Mouse (Mus musculus) inflammation-experienced regulatory T-cells, adult 6 months (primary cell): ENCODE results near the gene Mmp9. TPM values are rescaled to one million over a fixed set of nuclear protein-coding genes. Genes with fewer than 3 reads are reported as not detected.

Source experiments
- ATAC-seq: one replicate; pipeline ENCODE4 v1.8.0; 2017
- polyA plus RNA-seq, 3 experiments: library from polyadenylated mRNA; unstranded; fragments of 100-300 nt; shearing (Covaris generic); gene quantifications; one replicate each; pipeline ENCODE4 v1.2.1; 2017

Gene Mmp9
- polyA plus RNA-seq, 3 experiments from 2014 or later, result 1.3 to 2.6 (median 2.6) TPM

DNA sequence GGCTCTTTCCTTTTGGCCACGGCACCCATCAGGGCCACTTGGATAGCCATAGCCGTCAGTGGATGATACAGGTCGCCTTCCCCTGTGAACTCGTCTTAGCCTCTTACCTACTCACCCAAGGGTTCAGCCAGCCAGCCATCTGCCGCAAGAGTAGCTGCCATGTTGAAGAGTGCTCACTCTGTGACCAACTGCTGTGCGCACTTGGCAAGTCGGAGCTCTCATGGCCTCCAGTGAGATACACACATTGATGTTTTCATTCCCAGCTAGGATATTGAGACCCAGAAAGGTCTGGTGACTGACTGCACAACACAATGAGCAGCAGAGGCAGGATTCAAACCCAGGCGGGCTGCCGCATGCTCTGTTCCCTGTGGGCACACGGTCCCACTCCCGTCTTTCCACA lies 53.6 kb downstream of the Mmp9 start:
- ATAC-seq, result no peak

DNA sequence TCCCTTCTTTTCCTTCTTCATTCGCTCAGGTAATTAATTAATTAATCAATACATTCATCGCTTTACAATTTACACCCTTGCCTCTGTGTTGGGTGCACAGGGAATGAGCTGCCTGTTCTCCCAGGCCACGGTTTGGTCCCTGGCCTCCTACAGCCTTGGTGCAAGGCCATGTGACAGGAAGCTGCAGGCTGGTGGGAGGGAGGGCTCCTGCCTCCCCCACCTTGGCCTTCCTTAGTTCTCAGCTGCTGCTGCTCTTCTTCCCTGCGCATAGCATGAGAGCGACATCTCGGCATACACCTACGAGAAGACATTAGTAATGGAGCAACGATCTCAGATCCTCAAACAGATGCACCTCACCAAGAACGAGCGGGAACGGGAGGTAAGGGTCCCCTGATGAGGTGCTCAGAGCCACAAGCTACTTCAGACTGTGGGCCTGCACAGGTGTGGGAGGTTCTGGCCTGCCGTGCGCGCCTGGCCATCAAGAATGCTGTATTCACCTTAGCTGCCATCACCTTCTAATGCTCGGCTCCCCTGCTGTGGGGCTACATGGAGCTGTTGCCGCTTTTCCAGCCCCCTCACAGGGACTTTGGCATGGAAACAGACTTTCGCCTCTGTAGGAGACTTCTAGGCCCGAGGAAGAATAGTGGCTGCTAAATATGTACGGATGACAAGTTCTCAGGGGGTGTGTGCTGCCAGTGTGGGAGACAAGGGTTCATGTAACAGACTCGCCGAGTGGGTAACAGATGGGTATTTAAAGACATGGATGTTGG lies 54.3 kb downstream of the Mmp9 start:
- ATAC-seq, result no peak

DNA sequence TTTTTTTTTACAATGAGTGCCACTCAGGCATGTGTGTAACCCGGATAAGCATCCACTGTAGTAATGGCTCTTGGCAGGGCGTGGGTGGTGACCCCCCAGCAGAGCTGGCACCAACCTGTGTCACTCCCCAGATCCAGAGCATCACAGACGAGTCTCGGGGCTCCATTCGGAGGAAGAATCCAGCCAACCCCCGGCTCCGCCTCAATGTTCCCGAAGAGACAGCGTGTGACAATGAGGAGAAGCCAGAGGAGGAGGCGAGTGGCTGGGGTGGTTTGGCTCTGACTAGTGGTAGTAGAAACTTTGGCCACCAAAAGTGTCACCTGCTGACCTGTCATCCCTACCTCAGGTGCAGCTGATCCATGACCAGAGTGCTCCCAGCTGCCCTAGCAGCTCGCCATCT lies 55.4 kb downstream of the Mmp9 start:
- no peak for ATAC-seq

DNA sequence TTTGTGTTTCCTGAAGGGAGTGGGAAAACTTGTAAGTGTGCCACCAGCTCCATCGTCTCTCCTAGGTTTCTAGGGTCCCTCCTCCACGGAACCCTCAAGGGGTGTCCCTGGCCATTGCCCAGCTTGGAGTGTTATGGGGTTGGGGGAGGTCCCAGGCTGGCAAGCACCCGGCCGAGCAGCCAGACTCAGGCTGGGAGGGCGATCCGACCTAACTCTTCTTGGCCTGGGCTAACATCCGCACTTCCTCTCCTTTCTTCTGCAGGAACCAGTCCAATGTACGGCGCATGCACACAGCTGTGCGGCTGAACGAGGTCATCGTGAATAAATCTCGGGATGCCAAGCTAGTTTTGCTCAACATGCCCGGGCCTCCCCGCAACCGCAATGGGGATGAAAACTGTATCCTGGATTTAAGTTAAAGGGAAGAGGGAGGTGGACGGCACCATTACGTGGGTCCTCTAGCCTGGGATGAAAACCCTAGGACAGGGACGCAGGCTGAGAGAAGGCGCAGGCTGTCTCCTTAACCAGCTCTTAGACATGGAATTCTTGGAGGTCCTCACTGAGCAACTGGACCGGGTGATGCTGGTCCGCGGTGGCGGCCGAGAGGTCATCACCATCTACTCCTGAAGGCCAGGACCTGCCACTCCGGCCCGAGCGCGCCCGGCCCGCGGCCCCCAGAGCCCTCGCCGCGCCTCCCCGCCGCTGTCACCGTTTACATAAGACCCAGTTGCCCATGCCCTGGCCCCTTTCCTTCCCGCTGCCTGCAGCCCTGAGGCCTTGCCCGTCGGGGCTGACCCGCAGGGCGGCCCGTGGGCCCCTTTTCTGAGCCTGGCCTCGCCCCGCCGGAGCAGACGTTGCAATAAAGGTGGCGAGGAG lies 56.5 kb downstream of the Mmp9 start:
- ATAC-seq, result no peak

DNA sequence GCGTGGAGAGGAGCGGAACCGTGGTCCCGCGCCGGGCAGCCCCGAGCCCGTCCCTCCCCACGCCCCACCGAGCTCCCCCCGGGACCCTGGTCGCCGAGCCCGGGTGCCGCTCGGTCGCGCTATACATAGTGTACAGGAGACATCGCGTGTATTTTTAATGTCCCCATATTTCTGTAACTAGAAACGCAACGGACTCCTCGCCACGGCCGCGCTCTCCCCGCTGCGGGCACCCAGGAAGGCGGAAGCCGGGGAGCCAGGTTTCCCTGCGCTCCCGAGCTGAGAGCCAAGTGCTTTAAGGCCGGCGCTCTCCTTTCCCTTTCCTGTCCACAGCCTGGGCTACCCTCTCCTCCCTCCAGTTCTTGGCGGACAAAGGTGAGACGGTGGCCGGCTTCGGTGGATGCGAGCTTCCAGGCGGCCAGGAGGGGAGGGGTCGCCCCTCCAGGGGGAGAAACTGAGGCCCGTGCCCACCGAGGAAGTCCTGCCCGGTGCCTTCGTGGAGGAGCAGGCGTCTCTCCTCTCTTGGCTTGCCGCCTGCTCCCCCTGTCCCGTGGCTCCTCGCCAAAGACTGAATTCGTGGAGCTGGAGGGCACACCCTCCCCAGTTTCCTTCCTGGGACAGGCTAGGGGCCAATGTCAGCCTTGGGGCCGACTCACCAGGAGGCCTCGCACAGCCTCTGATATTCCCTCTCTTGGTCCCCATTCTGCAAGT lies 57.3 kb downstream of the Mmp9 start:
- ATAC-seq, result no peak

DNA sequence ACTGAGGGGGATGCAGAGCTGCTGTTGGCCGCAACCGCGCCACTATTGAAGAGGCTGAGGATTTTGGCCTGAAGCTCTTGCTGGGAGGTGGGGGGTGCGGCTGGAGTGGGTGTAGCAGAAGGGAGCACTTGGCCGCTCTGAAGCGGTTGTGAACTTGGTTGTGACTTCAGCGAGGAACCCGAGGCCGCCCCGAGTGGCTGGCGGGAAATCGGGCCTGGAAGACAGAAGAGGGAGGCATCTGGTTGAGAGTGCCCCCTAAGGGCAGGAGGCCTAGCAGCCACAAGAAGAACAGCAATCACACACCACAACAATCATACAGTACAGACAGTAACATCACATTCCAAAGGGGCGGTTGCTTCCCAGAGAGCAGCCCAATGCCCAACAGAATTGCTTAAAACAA lies 61.4 kb downstream of the Mmp9 start:
- no peak for ATAC-seq

DNA sequence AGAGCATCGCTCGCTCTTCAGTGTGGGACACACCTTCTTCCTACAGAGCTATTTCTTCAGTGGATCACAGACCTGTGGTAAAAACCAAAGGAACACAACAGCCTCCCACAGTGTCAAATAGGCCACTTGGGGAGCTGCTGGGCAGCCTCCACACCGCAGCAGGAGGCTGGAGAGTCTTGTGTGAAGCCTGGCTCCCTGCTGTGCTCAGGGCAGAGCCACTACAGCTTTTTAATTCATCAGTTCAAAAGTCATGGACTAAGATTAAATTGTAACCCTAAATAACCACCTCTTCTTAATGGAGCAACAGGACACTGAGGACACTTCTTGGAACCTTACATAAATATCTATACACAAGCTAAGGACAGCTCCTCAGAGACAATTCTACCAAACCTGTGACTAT lies 62.5 kb downstream of the Mmp9 start:
- ATAC-seq, result no peak

DNA sequence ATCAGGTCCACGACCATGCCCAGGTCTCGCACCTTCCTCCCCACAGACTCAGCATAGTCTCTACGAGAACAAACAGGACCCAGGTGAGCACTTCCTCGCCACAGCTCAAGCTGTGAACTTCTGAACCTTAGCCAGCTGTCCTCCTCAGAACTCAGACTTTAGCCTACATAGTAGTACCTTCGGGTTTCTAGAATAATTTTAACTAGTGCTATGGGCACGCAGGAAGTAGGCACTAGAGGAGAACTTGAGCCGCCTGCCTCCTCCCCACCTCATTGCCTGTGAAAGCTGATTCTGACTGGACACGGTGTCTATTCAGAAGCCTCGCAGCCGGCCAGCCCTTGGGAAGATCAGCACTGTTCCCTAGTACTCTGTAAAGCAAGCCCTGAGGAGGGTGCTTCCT lies 63.7 kb downstream of the Mmp9 start:
- ATAC-seq, result no peak

Other genes with a start within 250 kb of the Mmp9 start
- not detected for gene Spint4, start 242.3 kb upstream of the Mmp9 start, polyA plus RNA-seq
- gene Spint5, start 225.5 kb upstream of the Mmp9 start, polyA plus RNA-seq, result not detected
- gene Wfdc3, start 194.8 kb upstream of the Mmp9 start, polyA plus RNA-seq, result not detected
- 1 to 10 TPM; 3.8 to 7.8 (median 5.0) TPM for gene Dnttip1, start 194.8 kb upstream of the Mmp9 start, polyA plus RNA-seq
- 100 to 1,000 TPM in 1 of 3 experiments, 10 to 100 TPM in 1, 1 to 10 TPM in 1; 7.9 to 171 (median 15.0) TPM for gene Ube2c, start 170.9 kb upstream of the Mmp9 start, polyA plus RNA-seq
- gene Tnnc2, start 160.8 kb upstream of the Mmp9 start, polyA plus RNA-seq, result not detected
- 1 to 10 TPM; 5.2 to 9.7 (median 6.4) TPM for gene Snx21, start 155.0 kb upstream of the Mmp9 start, polyA plus RNA-seq
- 10 to 100 TPM; 34.5 to 45.6 (median 39.3) TPM for gene Acot8, start 135.9 kb upstream of the Mmp9 start, polyA plus RNA-seq
- gene Zswim3, start 135.7 kb upstream of the Mmp9 start, polyA plus RNA-seq, result 1 to 10 TPM; 3.7 to 6.1 (median 4.8) TPM
- 10 to 100 TPM; 17.5 to 25.7 (median 22.5) TPM for gene Zswim1, start 118.1 kb upstream of the Mmp9 start, polyA plus RNA-seq
- gene Spata25, start 112.2 kb upstream of the Mmp9 start, polyA plus RNA-seq, result not detected
- 100 to 1,000 TPM; 206 to 247 (median 207) TPM for gene Ctsa, start 107.9 kb upstream of the Mmp9 start, polyA plus RNA-seq
- 1 to 10 TPM; 1.0 to 2.7 (median 1.1) TPM for gene Neurl2, start 107.3 kb upstream of the Mmp9 start, polyA plus RNA-seq
- 1 to 10 TPM in 2 of 3 experiments, under 1 TPM in 1; 0.50 to 3.0 (median 1.3) TPM for gene Pltp, start 83.1 kb upstream of the Mmp9 start, polyA plus RNA-seq
- gene Pcif1, start 61.5 kb upstream of the Mmp9 start, polyA plus RNA-seq, result 100 to 1,000 TPM; 110 to 126 (median 112) TPM
- gene Zfp335, start 29.0 kb upstream of the Mmp9 start, polyA plus RNA-seq, result 1 to 10 TPM; 6.2 to 7.4 (median 6.8) TPM
- under 1 TPM in 2 of 3 experiments, not detected in 1; 0.21 to 0.33 TPM for gene Slc12a5, start 20.0 kb downstream of the Mmp9 start, polyA plus RNA-seq
- 10 to 100 TPM; 15.3 to 40.6 (median 24.8) TPM for gene Ncoa5, start 94.1 kb downstream of the Mmp9 start, polyA plus RNA-seq
- gene Cd40, start 114.8 kb downstream of the Mmp9 start, polyA plus RNA-seq, result 1 to 10 TPM; 1.9 to 2.7 (median 2.2) TPM
- not detected for gene 1700025C18Rik, start 150.0 kb downstream of the Mmp9 start, polyA plus RNA-seq